Mouse (Mus musculus) thymus, postnatal 10 days (tissue): ENCODE results near the gene Ehd2.
A peak's percentile ranks its signal among the peaks of the same experiment; 100 is the strongest.

Experiments used
- DNase-seq, 2 experiments: peaks; one replicate each; pipeline ENCODE4 v3.0.0; 2021; ENCODE audit warnings: low spot score in 2 of 2

Ehd2 gene

GRCm38 (mm10) chr7:15967312-15967711, at the start of gene Ehd2:
TSS of gene Ehd2 (minus strand) at chr7:15967567.
- peak in 1 of 2 experiments; percentile 68 for DNase-seq

DNA sequence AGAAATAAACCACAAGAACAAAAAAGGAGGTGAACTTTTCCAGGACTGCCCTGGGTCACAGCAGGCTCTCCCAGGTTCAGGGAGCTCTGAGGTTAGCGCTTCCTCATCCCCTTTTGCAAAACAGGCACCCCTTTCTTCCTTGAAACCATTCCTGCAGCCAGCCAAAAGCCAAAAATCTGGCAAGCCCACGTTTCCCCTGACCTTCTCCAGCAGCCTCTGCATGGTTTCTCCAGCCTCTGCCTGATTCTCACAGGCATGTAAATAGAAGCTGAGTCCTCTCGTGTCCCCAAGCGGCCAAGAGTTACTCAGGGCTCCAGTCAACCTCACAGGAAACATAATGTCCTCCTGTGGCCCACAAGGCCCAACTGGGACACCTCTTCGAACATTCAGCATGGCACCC, 48.0 kb upstream of the Ehd2 start:
- DNase-seq: no peak

DNA sequence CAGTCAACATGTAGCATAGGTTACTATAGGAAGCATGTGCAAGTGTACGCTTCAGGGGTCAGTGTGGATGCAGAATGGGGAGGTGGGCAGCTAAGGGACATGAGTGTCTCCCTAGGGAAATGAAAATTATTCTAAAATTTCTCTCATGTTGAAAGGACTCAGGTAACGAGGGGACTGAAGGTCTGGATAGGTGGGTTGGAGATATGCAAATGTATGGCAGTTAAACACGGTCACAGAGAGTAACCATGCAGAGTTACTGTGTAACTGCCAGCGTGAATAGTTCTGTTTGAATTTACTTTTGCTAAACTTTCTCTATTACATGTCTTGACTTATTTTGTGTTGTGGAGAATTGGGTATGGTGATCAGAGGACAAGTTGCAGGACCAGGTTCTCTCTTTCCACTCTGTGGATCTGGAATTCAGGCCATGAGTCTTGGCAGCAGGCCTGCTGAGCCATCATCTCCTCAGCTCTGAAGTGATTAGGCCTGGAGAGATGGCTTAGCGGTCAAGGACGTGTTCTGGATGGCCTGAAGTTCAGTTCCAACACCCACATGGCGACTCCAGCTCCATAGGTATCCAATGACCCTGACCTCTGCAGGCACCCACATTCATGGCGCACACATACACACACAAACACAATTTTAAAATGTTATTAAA, 47.3 kb upstream of the Ehd2 start:
- no peak for DNase-seq

- no peak for DNase-seq
These were observed 46.4 kb upstream of the Ehd2 start for GRCm38 (mm10) chr7:16013722-16014275.

DNA sequence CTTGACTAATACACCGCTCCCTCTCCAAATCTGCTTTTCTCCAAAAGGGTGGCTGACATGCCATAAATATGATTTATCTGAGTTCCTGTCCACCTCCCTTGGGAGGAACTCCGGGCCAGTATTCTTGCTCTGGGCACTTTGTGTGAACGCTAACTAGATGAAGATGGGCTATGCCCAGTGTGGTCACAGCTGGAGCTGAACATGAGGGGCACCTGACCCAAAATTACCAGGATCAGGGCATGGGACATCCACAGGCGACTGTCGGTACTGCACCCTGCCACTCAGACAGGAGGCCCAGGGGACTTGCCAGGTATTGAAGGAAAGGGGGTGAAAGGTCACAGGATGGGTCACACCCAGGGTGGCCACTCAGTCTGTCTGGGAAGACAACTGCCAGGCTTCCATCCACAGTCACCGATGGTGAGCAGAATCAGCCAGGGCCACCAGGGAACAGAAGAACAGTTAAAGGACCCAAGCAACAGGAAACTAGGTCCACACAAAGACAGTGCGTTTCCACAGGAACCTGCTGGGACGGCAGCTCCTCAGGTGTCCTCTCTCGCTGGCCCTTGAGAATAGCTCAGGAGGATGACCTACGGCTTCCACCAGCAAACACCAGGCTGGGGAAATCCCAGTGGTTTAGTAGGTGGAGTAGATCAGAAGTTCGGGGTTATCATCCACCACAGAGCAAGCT, 45.4 kb upstream of the Ehd2 start:
- peak; percentile 28 to 49 for DNase-seq

GRCm38 (mm10) chr7:16011418-16012085, 44.2 kb upstream of the Ehd2 start:
- no peak for DNase-seq

GRCm38 (mm10) chr7:16010649-16011048, 43.3 kb upstream of the Ehd2 start:
- no peak for DNase-seq

GRCm38 (mm10) chr7:16009636-16010035, 42.3 kb upstream of the Ehd2 start:
- no peak for DNase-seq

DNA sequence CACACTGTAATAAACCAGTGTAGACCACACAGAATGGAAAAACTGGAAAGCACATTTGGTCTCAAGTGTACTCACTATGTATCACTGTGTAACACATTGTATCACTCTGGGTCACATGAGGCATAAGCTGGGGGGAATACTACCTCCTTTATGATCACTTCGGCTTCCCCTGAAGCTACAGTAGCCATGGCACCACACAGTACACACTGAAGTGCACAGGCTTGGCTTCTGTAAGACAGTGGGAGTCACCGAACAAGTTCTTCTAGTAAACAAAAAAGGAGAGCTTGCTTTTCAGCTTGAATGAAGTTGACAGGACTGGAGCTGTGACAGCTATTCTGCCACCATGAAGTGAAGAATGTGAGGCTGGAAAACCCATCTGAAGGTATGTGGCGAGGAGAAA, 37.7 kb upstream of the Ehd2 start:
- DNase-seq: no peak

GRCm38 (mm10) chr7:16004177-16004856, 37.0 kb upstream of the Ehd2 start:
- no peak for DNase-seq

DNA sequence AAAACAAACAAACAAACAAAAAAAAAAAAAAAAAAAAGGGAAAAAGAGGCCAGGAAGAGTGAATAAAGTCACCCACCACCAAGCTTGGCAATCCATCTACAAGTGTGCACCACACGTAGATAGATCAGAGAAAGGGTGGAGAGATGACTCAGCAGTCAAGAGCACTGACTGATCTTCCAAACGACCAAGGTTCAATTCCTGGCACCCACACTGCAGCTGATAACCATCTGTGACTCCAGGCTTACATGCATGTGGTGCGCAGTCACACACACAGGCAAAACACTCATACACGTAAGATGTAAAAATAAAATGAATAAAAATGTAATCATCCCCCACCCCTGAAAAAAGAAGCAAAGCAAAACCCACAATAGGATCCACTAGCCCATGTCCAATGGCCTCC, 35.7 kb upstream of the Ehd2 start:
- no peak for DNase-seq

GRCm38 (mm10) chr7:16002171-16002570, 34.8 kb upstream of the Ehd2 start:
- no peak for DNase-seq

GRCm38 (mm10) chr7:16001691-16002090, 34.3 kb upstream of the Ehd2 start:
- DNase-seq: peak; percentile 23 to 29

- DNase-seq: no peak
These were observed 26.4 kb upstream of the Ehd2 start for GRCm38 (mm10) chr7:15993789-15994188.

- DNase-seq: no peak
These were observed 25.8 kb upstream of the Ehd2 start for GRCm38 (mm10) chr7:15993152-15993551.

- DNase-seq: no peak
These were observed 24.4 kb upstream of the Ehd2 start for GRCm38 (mm10) chr7:15991764-15992163.

- DNase-seq: no peak
These were observed 20.4 kb upstream of the Ehd2 start for GRCm38 (mm10) chr7:15987661-15988356.

DNA sequence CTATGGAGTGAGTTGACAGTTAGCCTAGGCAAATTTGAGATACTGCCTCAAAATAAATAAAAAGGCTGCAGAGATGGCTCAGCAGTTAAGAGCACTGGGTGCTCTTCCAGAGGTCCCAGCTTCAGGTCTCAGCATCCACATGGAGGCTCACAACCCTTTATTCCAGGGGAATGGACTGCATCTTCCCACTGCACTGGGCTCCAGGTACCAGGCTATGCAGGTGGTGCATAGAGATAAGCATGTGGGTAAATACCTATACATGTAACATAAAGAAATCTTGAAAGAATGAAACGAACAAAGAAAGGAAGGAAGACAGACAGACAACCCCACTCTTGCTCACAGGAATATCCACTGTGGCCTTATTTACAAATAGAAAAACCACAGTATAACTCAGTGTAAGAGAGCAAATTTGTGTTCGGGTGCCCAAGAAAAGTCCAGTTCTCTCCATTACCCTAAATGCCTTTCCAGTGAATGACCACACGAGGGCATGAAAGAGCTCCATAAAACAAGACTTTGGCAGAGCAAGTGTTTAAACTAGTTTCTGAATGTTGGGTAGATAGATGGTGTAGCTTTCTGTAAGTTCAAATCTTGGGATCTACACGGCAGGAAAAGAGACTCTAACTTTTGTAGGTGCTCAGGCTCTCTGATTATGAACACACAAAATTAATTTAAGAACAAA, 15.5 kb upstream of the Ehd2 start:
- peak in 1 of 2 experiments; percentile 31 for DNase-seq

- DNase-seq: no peak
These were observed 14.2 kb upstream of the Ehd2 start for GRCm38 (mm10) chr7:15981538-15981937.

GRCm38 (mm10) chr7:15980246-15980645, 12.9 kb upstream of the Ehd2 start:
- DNase-seq: no peak

GRCm38 (mm10) chr7:15975904-15976303, 8.5 kb upstream of the Ehd2 start:
- peak in 1 of 2 experiments; percentile 36 for DNase-seq
